Mouse (Mus musculus) small intestine, adult 2 months (tissue): ENCODE measurements around the gene Serac1.

ENCODE experiments used
- CTCF ChIP-seq: fragments of 200-500 bp; IDR thresholded peaks from 2 replicates; pipeline ENCODE4 v1.5.1; 2012; ENCODE audit warnings: low read depth, mild to moderate bottlenecking, control low read depth, inconsistent platforms, low read length, moderate library complexity, mixed read lengths; ENCODE audit not compliant: insufficient replicate concordance, insufficient read length; ENCODE audit errors: extremely low read depth
- POLR2A ChIP-seq: fragments of 200-500 bp; IDR thresholded peaks from 2 replicates; pipeline ENCODE4 v1.6.1; 2012; ENCODE audit warnings: low read depth, mild to moderate bottlenecking, control low read depth, inconsistent platforms, low read length, moderate library complexity

- TF ChIP-seq CTCF (peak; percentile 88; the same call in 1 of the 2 replicates), POLR2A (no peak)
Observed at GRCm38 (mm10) chr17:6097884-6098283, 18.3 kb upstream of the Serac1 start.
